Mouse (Mus musculus) embryonic facial prominence, embryonic 12.5 days (tissue): ENCODE results near the gene 4930524B15Rik. TPM values are rescaled to one million over a fixed set of nuclear protein-coding genes. Genes with fewer than 3 reads are reported as not detected.
"Not testable (repeated sequence)": the region's sequence is repeated elsewhere in the genome, so short reads cannot be mapped to it uniquely, and the experiment has no call there.

Source experiments
- ATAC-seq: fragments of 200-750 bp; cut with Nextera tagmentation; 2 replicates; pipeline ENCODE4 v1.8.0; 2017; ENCODE audit not compliant: insufficient number of reproducible peaks, insufficient read depth, low FRiP score, low TSS enrichment
- H3K27ac ChIP-seq: fragments of 300-500 bp; sonication (generic); 2 replicates; pipeline ENCODE4 v1.5.1; 2016; ENCODE audit warnings: mild to moderate bottlenecking
- H3K27me3 ChIP-seq: fragments of 300-500 bp; sonication (generic); 2 replicates; pipeline ENCODE4 v1.6.1; 2016; ENCODE audit warnings: mild to moderate bottlenecking, moderate library complexity
- H3K36me3 ChIP-seq: fragments of 300-500 bp; sonication (generic); 2 replicates; pipeline ENCODE4 v1.6.1; 2016; ENCODE audit warnings: mild to moderate bottlenecking
- H3K4me1 ChIP-seq: fragments of 300-500 bp; sonication (generic); 2 replicates; pipeline ENCODE4 v1.6.1; 2016
- H3K4me2 ChIP-seq: fragments of 300-500 bp; sonication (generic); replicated peaks from 2 replicates; pipeline ENCODE4 v1.6.1; 2016; ENCODE audit warnings: mild to moderate bottlenecking, moderate library complexity
- H3K4me3 ChIP-seq: fragments of 300-500 bp; sonication (generic); 2 replicates; pipeline ENCODE4 v1.5.1; 2016; ENCODE audit warnings: mild to moderate bottlenecking
- H3K9ac ChIP-seq: fragments of 300-500 bp; sonication (generic); 2 replicates; pipeline ENCODE4 v1.6.1; 2016; ENCODE audit warnings: mild to moderate bottlenecking, moderate library complexity
- H3K9me3 ChIP-seq: fragments of 300-500 bp; sonication (generic); 2 replicates; pipeline ENCODE4 v1.6.1; 2016; ENCODE audit warnings: mild to moderate bottlenecking, moderate library complexity
- WGBS: fragments of 180-500 bp; shearing (Covaris S2); methylation state at CpG from one replicate; pipeline ENCODE4 v1.1.7; 2016; 5-methylcytosine and 5-hydroxymethylcytosine counted together
- polyA plus RNA-seq: library from polyadenylated mRNA; unstranded; fragments of >200 nt; fragmentation: Nextera tagmentation; extraction: Ambion mirVana; gene quantifications from 2 replicates; pipeline ENCODE4 v1.2.1, GENCODE M21; 2016

Gene 4930524B15Rik
- polyA plus RNA-seq, 1 experiment from 2014 or later, result 0.18 TPM

DNA sequence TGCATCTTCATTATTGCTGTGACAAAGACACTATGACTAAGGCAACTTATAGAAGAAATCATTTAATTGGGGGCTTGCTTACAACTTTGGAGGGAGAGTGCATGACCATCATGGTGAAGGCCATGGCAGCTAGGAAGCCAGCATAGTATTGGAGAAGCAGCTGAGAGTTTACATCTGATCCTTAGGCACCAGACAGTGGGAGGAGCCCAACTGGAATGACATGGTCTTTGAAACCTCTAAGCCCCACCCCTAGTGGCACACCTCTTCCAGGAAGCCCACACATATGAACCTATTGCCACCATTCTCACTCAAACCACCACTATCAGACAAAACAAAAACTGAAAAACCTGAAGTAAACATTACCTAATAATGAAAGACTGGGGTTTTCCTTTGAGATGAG, 5.3 kb upstream of the 4930524B15Rik start:
- no peak overlapping the region for H3K4me3 ChIP-seq
- H3K27ac ChIP-seq, result no peak overlapping the region
- H3K4me2 ChIP-seq, result no peak overlapping the region
- no peak overlapping the region for H3K9ac ChIP-seq
- H3K27me3 ChIP-seq, result no peaks in the 10 kb centered on the region
- H3K4me1 ChIP-seq, result no peaks in the 10 kb centered on the region
- ATAC-seq, result no peak
- no peaks in the 10 kb centered on the region for H3K36me3 ChIP-seq
- no peaks in the 10 kb centered on the region for H3K9me3 ChIP-seq

DNA sequence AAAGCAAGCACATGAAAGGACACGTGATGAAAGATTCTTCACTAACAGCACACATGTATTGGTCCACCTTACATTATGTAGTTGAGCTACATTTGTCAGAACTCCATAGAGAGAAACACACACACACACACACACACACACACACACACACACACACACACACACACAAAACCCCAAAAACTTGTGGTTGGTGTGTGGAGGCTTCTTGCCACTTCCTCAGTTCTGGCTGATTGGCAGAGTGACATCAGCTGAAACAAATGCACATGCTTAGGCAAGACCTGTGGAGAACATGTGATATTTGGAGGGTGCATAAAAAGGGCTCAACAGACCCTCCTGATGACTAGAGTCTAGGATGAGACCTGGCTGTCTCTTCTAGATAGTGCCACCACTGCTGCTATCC, 1.4 kb upstream of the 4930524B15Rik start:
- Histone ChIP-seq H3K4me2 (no peak overlapping the region), H3K9me3 (no peaks in the 10 kb centered on the region), H3K27ac (no peak overlapping the region), H3K27me3 (no peaks in the 10 kb centered on the region), H3K4me3 (no peak overlapping the region), H3K36me3 (no peaks in the 10 kb centered on the region), H3K4me1 (no peaks in the 10 kb centered on the region), H3K9ac (no peak overlapping the region)
- 88% methylated on average over 1 of the region's 1 CpGs for WGBS
- ATAC-seq, result no peak

DNA sequence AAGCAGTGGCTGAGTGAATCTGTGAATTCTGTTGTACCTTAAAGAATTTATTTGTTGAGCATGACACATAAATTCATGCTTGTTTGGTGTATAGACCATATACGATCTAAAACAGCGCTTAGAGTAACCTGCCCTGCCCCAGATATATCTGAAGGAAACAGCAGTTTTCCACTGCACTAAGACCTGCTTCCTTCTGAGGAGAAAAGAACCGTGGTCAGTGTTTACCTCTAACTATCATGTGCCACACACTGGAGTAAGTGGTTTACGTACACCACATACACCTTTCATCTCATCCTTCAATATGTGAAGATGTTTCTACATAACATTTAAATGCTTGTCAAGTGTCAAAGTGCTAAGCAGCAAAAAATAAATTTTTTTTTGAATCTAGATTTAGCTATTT, 8.7 kb downstream of the 4930524B15Rik start:
- no peaks in the 10 kb centered on the region for H3K4me1 ChIP-seq
- no peaks in the 10 kb centered on the region for H3K9me3 ChIP-seq
- no peak overlapping the region for H3K4me3 ChIP-seq
- H3K4me2 ChIP-seq, result no peak overlapping the region
- no peak overlapping the region for H3K9ac ChIP-seq
- no peaks in the 10 kb centered on the region for H3K36me3 ChIP-seq
- ATAC-seq, result no peak
- H3K27me3 ChIP-seq, result no peaks in the 10 kb centered on the region
- no peak overlapping the region for H3K27ac ChIP-seq
- 79% methylated on average over 4 of the region's 4 CpGs for WGBS

DNA sequence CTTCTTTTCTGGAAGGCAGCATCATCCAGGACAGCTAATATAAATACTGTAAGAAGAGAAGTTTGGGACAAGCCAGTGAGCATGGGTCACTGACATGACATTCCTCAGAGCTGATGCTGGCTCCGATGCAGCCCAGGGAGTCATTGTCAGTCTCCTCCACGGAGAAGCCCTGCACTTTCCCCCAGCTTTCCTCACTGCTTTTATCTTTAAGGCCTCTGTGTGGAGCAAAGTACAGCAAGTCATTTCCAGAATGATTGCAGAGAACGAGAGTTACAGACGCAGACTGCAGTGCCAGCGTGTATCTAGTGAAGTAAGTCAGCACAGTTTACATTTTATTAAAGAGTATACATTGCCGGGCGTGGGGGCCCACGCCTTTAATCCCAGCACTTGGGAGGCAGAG, 9.4 kb downstream of the 4930524B15Rik start:
- no peaks in the 10 kb centered on the region for H3K9me3 ChIP-seq
- no peaks in the 10 kb centered on the region for H3K27me3 ChIP-seq
- H3K27ac ChIP-seq, result no peak overlapping the region
- H3K4me3 ChIP-seq, result no peak overlapping the region
- no peaks in the 10 kb centered on the region for H3K36me3 ChIP-seq
- H3K9ac ChIP-seq, result no peak overlapping the region
- no peaks in the 10 kb centered on the region for H3K4me1 ChIP-seq
- no peak overlapping the region for H3K4me2 ChIP-seq
- no peak for ATAC-seq
- 55% methylated on average over 8 of the region's 8 CpGs for WGBS

DNA sequence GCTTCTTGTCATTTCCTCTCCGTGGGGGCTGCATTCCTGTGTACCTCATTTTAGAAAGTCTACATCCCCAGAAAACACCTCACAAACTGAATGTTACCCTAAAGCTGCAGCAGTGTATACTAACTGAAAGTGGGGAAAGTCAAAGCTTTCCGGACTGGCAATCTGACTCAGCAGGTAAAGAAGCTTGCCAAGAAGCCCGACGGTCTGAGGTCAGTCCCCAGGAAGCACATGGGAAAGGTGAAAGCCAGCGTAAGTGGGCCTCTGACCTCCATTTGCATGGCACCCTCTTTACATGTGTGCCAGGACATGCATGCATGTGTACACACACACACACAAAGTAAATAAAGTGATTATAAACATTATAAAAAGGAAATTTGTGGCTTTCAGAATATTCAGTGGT, 10.3 kb downstream of the 4930524B15Rik start:
- Histone ChIP-seq H3K9me3 (0 out of 2 replicates have a peak, but pooled peaks cover 3% of the 10 kb centered on the region), H3K4me1 (no peaks in the 10 kb centered on the region), H3K27ac (no peak overlapping the region), H3K4me3 (no peak overlapping the region), H3K36me3 (no peaks in the 10 kb centered on the region), H3K27me3 (no peaks in the 10 kb centered on the region), H3K4me2 (no peak overlapping the region), H3K9ac (no peak overlapping the region)
- WGBS, result 77% methylated on average over 5 of the region's 5 CpGs
- ATAC-seq, result no peak

DNA sequence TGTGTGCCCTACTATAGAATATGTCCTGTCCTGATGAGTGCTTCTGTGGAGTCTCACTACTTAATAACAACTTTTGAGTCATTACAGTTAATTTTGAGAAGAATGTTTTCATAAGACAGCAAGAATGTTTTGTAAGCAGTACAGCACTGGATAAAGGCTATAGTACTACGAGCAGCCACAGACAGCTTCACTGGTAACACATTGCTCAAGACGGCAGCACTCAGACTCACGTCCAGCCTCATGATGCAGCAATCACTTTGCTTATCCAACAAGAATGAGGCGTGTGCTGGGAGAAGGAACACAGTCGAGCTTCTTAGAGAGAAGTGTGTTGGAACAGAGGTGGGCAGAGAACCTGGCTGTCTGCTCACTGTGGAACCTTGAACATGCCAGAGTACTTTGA, 10.7 kb downstream of the 4930524B15Rik start:
- Histone ChIP-seq H3K36me3 (no peaks in the 10 kb centered on the region), H3K27ac (no peak overlapping the region), H3K4me3 (no peak overlapping the region), H3K4me1 (no peaks in the 10 kb centered on the region), H3K4me2 (no peak overlapping the region), H3K9ac (no peak overlapping the region), H3K9me3 (0 out of 2 replicates have a peak, but pooled peaks cover 3% of the 10 kb centered on the region), H3K27me3 (no peaks in the 10 kb centered on the region)
- no peak for ATAC-seq
- 79% methylated on average over 5 of the region's 5 CpGs for WGBS

DNA sequence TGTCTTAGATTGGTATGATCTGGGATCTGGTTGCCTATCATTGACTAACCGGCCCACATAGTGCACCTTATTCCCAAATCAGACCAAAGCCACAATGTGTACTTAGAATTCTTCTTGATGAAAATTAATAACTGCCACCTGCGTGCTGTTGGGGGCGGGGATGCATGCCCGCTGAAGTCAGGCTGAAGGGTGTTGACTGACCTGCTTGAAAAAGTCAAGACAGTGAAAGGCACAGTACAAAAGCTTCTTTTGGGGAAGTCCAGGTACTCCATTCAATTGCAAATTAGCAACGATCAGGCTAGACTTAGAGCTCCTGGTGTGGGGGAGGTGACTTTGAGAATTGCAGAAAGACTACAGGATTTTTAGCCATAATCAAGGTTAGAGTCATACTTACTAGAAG, 14.7 kb downstream of the 4930524B15Rik start:
- not testable (repeated sequence) for H3K4me1 ChIP-seq, H3K27ac ChIP-seq, H3K4me3 ChIP-seq, H3K4me2 ChIP-seq, H3K36me3 ChIP-seq, ATAC-seq, H3K9me3 ChIP-seq, H3K27me3 ChIP-seq, H3K9ac ChIP-seq
- 92% methylated on average over 5 of the region's 5 CpGs for WGBS

DNA sequence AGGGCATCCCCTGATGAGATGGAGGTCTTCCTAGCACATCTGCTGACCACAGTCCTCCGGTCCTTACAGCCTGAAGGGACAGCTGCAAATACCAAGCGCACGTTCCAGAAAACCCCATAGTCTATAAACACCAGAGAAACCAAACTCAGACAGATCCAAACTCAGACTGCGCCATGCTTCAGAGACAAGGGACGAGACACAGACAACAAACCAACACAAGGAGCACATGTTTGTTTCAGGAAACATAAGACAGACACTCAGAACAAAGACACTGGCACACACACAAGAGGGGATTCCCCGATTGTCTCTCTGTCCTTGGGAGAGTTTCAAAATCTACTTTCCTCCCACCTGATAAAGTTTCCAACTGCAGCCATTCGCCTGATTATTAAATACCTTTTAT, 16.4 kb downstream of the 4930524B15Rik start:
- Histone ChIP-seq H3K4me2 (no peak overlapping the region), H3K36me3 (no peaks in the 10 kb centered on the region), H3K27me3 (no peaks in the 10 kb centered on the region), H3K4me1 (no peaks in the 10 kb centered on the region), H3K9ac (no peak overlapping the region), H3K4me3 (no peak overlapping the region), H3K9me3 (0 out of 2 replicates have a peak, but pooled peaks cover 3% of the 10 kb centered on the region), H3K27ac (no peak overlapping the region)
- WGBS, result 86% methylated on average over 7 of the region's 7 CpGs
- no peak for ATAC-seq

DNA sequence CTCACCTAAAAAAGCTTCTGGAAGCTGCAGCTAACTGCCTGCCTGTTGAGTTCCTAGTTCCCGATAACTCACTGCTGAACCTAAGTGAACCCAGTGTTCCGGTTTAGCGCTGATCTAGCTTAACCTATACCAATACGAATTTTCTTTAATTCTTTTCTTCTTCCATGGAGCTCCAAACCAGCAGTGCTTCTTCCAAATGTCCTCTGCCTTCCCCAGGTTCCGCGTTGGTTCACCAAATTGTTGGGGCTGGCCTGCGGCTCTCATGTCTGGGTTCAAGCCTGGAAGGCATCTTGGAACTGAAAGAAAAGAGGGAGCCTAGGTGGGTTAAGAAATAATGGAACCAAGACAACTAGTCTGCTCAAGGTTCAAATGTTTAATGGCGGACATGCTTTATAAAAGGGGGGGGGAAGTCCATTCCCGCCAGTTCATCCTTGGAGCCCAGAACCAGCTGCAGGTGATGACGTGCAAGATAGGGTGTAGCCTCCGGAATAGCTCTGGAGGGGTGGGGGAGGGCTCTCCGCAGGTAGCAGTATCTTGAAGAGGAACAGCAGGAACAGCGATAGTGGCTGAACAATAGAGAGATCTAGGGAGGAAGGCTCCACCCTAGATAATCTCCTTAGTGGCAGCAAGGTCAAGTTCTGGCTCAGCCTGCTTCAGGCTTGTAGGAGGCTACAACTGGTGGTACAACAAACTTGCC, 17.0 kb downstream of the 4930524B15Rik start:
- H3K4me2 ChIP-seq, H3K36me3 ChIP-seq, H3K4me1 ChIP-seq, ATAC-seq, H3K9me3 ChIP-seq, H3K4me3 ChIP-seq, H3K27me3 ChIP-seq, H3K9ac ChIP-seq, H3K27ac ChIP-seq: not testable (repeated sequence)
- WGBS, result 84% methylated on average over 13 of the region's 13 CpGs

DNA sequence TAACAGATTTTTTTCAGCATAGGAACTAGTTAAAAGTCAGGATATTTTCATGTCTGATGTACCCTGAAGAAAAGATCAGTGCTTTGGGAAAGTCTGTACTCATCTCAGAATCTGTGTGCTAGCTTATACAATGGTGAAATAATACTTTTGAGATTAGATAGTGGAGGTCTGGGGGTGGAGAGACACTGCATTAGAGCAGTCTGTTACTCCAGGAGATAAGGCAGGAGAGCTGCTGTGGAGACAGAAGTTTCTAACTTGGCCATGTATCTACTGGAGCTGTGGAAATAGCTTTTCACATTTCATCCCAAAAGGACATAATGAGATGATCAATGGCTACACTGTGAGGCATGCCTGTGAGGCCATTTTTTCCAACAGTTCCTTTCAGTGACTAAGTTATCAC, 17.9 kb downstream of the 4930524B15Rik start:
- Histone ChIP-seq H3K4me1 (no peaks in the 10 kb centered on the region), H3K4me2 (no peak overlapping the region), H3K36me3 (no peaks in the 10 kb centered on the region), H3K9ac (no peak overlapping the region), H3K27me3 (no peaks in the 10 kb centered on the region), H3K27ac (no peak overlapping the region), H3K9me3 (0 out of 2 replicates have a peak, but pooled peaks cover 3% of the 10 kb centered on the region), H3K4me3 (no peak overlapping the region)
- no peak for ATAC-seq

DNA sequence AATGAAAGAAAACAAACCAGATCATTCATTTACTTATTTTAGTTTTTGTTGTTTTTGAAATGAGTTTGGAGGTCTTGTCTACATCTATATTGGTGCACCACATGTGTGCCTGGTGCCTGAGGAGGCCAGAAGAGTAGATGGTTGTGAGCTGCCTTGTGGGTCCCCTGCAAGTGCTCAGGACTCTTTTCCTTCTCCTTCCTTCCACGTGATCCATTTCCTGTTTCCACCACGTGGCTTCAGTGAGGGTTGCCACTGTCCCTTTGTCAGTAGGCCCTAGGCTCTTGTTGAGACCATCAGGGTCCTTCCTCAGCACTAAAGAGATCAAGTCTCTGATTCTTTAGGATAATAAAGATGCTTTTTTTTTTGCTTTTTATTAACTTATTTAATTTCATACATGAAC, 19.4 kb downstream of the 4930524B15Rik start:
- Histone ChIP-seq H3K27ac (no peak overlapping the region), H3K4me3 (no peak overlapping the region), H3K36me3 (no peaks in the 10 kb centered on the region), H3K27me3 (no peaks in the 10 kb centered on the region), H3K4me1 (no peaks in the 10 kb centered on the region), H3K9me3 (0 out of 2 replicates have a peak, but pooled peaks cover 3% of the 10 kb centered on the region), H3K9ac (no peak overlapping the region), H3K4me2 (no peak overlapping the region)
- 60% methylated on average over 2 of the region's 2 CpGs for WGBS
- no peak for ATAC-seq

DNA sequence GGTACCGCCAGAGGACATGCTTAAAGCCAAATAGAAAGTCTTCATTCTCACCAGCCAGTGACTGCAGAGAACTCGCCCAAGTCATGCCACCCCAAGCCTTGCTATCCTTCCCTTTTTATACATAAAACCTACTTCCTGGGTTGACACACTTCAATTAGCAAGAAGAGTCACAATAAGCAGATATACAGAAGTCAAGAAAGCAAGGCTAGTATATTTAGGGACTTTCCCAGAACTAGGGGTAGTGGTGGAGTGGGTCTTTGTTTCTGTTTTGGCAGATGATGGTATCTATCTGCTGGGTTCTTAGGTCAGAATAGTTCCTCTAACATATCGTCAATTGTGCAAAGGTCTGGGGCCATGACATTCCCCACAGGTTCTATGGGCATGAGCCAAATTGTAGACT, 27.1 kb downstream of the 4930524B15Rik start:
- Histone ChIP-seq H3K27me3 (no peaks in the 10 kb centered on the region), H3K4me2 (no peak overlapping the region), H3K36me3 (no peaks in the 10 kb centered on the region), H3K4me1 (no peaks in the 10 kb centered on the region), H3K27ac (no peak overlapping the region), H3K9me3 (no peaks in the 10 kb centered on the region), H3K9ac (no peak overlapping the region), H3K4me3 (no peak overlapping the region)
- WGBS, result 85% methylated on average over 3 of the region's 3 CpGs
- ATAC-seq, result no peak

DNA sequence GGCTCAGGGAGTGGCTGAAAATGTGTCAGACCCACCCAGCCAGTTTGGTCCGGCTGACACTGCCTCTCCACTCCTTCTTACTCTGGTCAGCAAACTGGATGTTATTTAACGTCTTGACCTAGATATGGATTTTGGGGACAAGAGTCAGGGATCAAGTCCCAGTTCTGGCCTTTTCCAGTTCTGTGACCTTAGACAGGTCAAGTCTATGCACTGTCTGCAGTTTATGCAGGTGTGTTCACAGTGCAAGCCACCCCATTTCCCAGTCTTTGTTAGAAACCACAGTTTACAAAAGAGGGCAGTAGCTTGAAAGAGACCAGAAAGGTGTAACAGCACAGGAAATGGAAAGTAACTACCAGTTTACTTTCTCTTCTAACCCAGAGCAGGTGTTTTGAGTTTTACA, 34.3 kb downstream of the 4930524B15Rik start:
- Histone ChIP-seq H3K4me3 (no peak overlapping the region), H3K4me2 (no peak overlapping the region), H3K27ac (no peak overlapping the region), H3K9ac (no peak overlapping the region), H3K27me3 (no peaks in the 10 kb centered on the region), H3K4me1 (peaks cover 26% of the 10 kb centered on the region), H3K36me3 (no peaks in the 10 kb centered on the region), H3K9me3 (no peaks in the 10 kb centered on the region)
- ATAC-seq, result no peak
- 44% methylated on average over 2 of the region's 2 CpGs for WGBS
